Mouse (Mus musculus) brain, embryonic 14.5 days (tissue): ENCODE measurements around the gene Rbl2.

ENCODE experiments used
- CTCF ChIP-seq: fragments of 200-500 bp; IDR thresholded peaks from 2 replicates; pipeline ENCODE4 v1.5.1; 2012; ENCODE audit warnings: inconsistent platforms, mild to moderate bottlenecking, moderate library complexity, borderline replicate concordance; ENCODE audit not compliant: insufficient read depth, insufficient read length; ENCODE audit errors: extremely low read depth
- POLR2A ChIP-seq: fragments of 200-500 bp; IDR thresholded peaks from 2 replicates; pipeline ENCODE4 v1.6.1; 2012; ENCODE audit warnings: mild to moderate bottlenecking, inconsistent platforms, borderline replicate concordance; ENCODE audit not compliant: poor library complexity, insufficient read depth, insufficient read length, severe bottlenecking; ENCODE audit errors: extremely low read depth

DNA sequence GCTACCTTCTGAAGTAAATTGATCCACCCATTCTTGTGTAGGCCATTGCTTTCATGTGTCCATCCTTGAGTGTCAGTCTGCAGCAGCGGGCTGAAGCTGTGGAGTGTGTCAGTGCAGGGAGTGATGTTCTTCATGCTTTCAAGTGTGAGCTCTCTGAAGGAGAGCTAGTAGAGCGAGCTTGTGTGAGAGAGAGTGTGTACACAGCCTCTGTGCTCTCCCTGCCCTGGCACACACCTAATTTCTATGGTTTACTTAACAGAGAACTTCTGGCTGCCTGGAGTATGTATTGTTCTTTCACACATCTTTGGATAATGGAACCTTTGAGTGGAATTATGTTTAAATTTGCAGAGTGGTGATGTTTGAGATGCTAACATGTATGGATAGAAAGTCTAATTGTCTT is 19.7 kb downstream of the Rbl2 start:
- TF ChIP-seq CTCF (no peak), POLR2A (no peak)
